Mouse (Mus musculus) embryonic facial prominence, embryonic 11.5 days (tissue): Measurements from ENCODE around the gene Trit1. TPM values are rescaled to one million over a fixed set of nuclear protein-coding genes. Genes with fewer than 3 reads are reported as not detected.
A peak's percentile ranks its signal among the peaks of the same experiment; 100 is the strongest.

ENCODE experiments used
- ATAC-seq: fragments of 200-750 bp; cut with Nextera tagmentation; replicated peaks from 2 replicates; pipeline ENCODE4 v1.8.0; 2017; ENCODE audit warnings: low read depth; ENCODE audit not compliant: insufficient number of reproducible peaks, low FRiP score, low TSS enrichment
- DNase-seq: peaks from one replicate; pipeline ENCODE4 v3.0.0-alpha.2; 2015; ENCODE audit warnings: low spot score
- H3K27ac ChIP-seq: fragments of 300-500 bp; sonication (generic); replicated peaks from 2 replicates; pipeline ENCODE4 v1.5.1; 2014; ENCODE audit warnings: mild to moderate bottlenecking, low read depth, low read length, control low read depth
- H3K27me3 ChIP-seq: fragments of 300-500 bp; sonication (generic); 2 replicates; pipeline ENCODE4 v1.6.1; 2014; ENCODE audit warnings: mild to moderate bottlenecking, low read length, moderate library complexity, mixed read lengths; ENCODE audit not compliant: control insufficient read depth, insufficient read depth
- H3K36me3 ChIP-seq: fragments of 300-500 bp; sonication (generic); replicated peaks from 2 replicates; pipeline ENCODE4 v1.6.1; 2014; ENCODE audit warnings: low read depth, mild to moderate bottlenecking, low read length, moderate library complexity, mixed read lengths; ENCODE audit not compliant: control insufficient read depth, insufficient read depth
- H3K4me1 ChIP-seq: fragments of 300-500 bp; sonication (generic); 2 replicates; pipeline ENCODE4 v1.6.1; 2014; ENCODE audit warnings: low read length, mixed read lengths; ENCODE audit not compliant: control insufficient read depth, insufficient read depth
- H3K4me2 ChIP-seq: fragments of 300-500 bp; sonication (generic); 2 replicates; pipeline ENCODE4 v1.6.1; 2014; ENCODE audit warnings: low read depth, mild to moderate bottlenecking, control low read depth, low read length, moderate library complexity
- H3K4me3 ChIP-seq: fragments of 300-500 bp; sonication (generic); 2 replicates; pipeline ENCODE4 v1.5.1; 2014; ENCODE audit warnings: low read depth, low read length, control low read depth
- H3K9ac ChIP-seq: fragments of 300-500 bp; sonication (generic); replicated peaks from 2 replicates; pipeline ENCODE4 v1.6.1; 2014; ENCODE audit warnings: mild to moderate bottlenecking, control low read depth, low read length
- H3K9me3 ChIP-seq: fragments of 300-500 bp; sonication (generic); replicated peaks from 2 replicates; pipeline ENCODE4 v1.6.1; 2016; ENCODE audit warnings: mild to moderate bottlenecking, low read length, inconsistent platforms, mixed read lengths; ENCODE audit not compliant: control insufficient read depth
- WGBS: fragments of 180-500 bp; shearing (Covaris S2); extraction: QIAGEN DNeasy Blood & Tissue Kit; methylation state at CpG from one replicate; pipeline ENCODE4 v1.1.7; 2014; 5-methylcytosine and 5-hydroxymethylcytosine counted together
- polyA plus RNA-seq: library from polyadenylated mRNA; unstranded; fragments of >200 nt; fragmentation: Nextera tagmentation; extraction: Ambion mirVana; gene quantifications from 2 replicates; pipeline ENCODE4 v1.2.1, GENCODE M21; 2014

The Trit1 gene
- polyA plus RNA-seq, 1 experiment from 2014 or later = 21.9 TPM

GRCm38 (mm10) chr4:123014501-123015282 lies 1.7 kb upstream of the Trit1 start:
- Histone ChIP-seq H3K4me1 (no peaks in the 10 kb centered on the region), H3K9me3 (no peaks in the 10 kb centered on the region), H3K9ac (no peak overlapping the region), H3K36me3 (no peaks in the 10 kb centered on the region), H3K27me3 (no peaks in the 10 kb centered on the region), H3K27ac (no peak overlapping the region), H3K4me3 (no peak overlapping the region), H3K4me2 (no peak overlapping the region)
- peak; percentile 17; the same call in 1 of the 2 replicates for ATAC-seq
- DNase-seq = no peak
- WGBS = 31% methylated on average over 7 of the region's 7 CpGs

DNA sequence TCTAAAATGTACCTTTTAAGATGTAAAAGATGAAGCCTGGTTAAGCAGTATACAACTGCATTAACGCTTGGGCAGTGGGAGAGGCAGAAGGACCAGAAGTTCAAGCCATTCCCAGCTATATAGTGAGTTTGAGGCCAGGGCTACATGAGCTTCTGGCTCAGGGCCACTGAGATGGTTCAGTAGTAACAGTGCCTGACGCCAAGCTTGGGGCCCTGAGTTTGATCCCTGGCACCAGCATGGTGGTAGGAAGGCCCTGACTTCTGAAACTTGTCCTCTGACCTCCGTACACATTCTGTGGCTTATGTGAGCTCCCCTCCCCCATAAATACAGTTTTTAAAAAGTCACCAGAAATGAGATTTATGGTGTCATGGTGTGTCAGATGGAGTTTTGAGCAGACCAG lies 5.2 kb downstream of the Trit1 start:
- Histone ChIP-seq H3K36me3 (no peaks in the 10 kb centered on the region; the same call in none of the 2 replicates), H3K4me3 (no peak overlapping the region), H3K27ac (no peak overlapping the region), H3K9ac (no peak overlapping the region), H3K27me3 (no peaks in the 10 kb centered on the region), H3K4me1 (no peaks in the 10 kb centered on the region), H3K4me2 (no peak overlapping the region), H3K9me3 (no peaks in the 10 kb centered on the region)
- ATAC-seq = no peak
- 97% methylated on average over 3 of the region's 3 CpGs for WGBS
- DNase-seq = no peak

- no peak overlapping the region for H3K4me3 ChIP-seq
- no peak overlapping the region for H3K9ac ChIP-seq
- no peaks in the 10 kb centered on the region; the same call in none of the 2 replicates for H3K36me3 ChIP-seq
- H3K27ac ChIP-seq = no peak overlapping the region
- no peak for ATAC-seq
- no peaks in the 10 kb centered on the region for H3K27me3 ChIP-seq
- no peaks in the 10 kb centered on the region for H3K9me3 ChIP-seq
- H3K4me1 ChIP-seq = no peaks in the 10 kb centered on the region
- H3K4me2 ChIP-seq = no peak overlapping the region
- WGBS = 88% methylated on average over 1 of the region's 1 CpGs
- DNase-seq = no peak
Observed at GRCm38 (mm10) chr4:123022896-123023295, 6.5 kb downstream of the Trit1 start.

- WGBS = 88% methylated on average over 2 of the region's 2 CpGs
- Histone ChIP-seq H3K27me3 (no peaks in the 10 kb centered on the region), H3K4me1 (no peaks in the 10 kb centered on the region), H3K4me2 (no peak overlapping the region), H3K4me3 (no peak overlapping the region), H3K27ac (no peak overlapping the region), H3K9ac (no peak overlapping the region), H3K36me3 (no peaks in the 10 kb centered on the region; the same call in 1 of the 2 replicates), H3K9me3 (no peaks in the 10 kb centered on the region)
- DNase-seq = no peak
- ATAC-seq = no peak
Observed at GRCm38 (mm10) chr4:123025418-123025817, 9.0 kb downstream of the Trit1 start.

DNA sequence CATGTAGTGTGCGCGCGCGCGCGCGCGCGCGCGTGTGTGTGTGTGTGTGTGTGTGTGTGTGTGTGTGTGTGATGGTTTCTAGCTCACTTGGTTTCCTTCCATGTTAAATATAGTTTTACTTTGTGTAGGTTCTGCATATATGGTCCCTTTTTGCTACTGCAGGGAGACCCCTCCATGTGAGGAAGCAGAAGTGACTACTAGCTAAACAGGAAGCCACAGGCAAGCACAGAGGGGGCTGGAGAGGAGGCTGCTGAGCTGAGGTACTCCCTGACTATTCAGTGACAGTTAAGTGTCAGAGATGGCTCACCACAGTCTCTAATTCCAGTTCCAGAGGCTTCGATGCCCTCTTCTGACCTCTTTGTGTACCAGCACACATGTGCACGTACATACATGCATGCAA lies 9.8 kb downstream of the Trit1 start:
- no peak for ATAC-seq
- Histone ChIP-seq H3K9me3 (no peaks in the 10 kb centered on the region), H3K36me3 (no peaks in the 10 kb centered on the region; the same call in 1 of the 2 replicates), H3K4me3 (no peak overlapping the region), H3K4me1 (no peaks in the 10 kb centered on the region), H3K4me2 (no peak overlapping the region), H3K27ac (no peak overlapping the region), H3K9ac (no peak overlapping the region), H3K27me3 (no peaks in the 10 kb centered on the region)
- WGBS = 97% methylated on average over 13 of the region's 13 CpGs
- DNase-seq = no peak

DNA sequence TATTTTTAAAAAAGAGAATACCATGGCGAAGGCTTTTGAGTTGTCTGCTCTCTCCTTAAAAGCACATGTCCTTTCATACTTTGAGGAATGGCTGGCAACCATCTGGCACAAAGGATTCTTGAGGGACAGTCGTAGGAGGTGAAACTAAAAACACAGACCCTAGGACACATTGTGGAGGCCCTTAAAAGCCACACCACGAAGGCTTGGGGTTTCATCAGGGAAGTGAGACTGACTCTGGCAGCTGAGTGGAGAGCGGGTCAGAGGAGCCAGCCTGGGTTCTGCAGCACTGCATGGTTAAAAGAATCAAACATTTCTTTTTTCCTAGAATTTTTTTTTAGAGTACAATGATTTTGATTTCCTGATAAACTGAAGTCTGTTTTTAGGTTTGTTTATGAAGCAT lies 10.2 kb downstream of the Trit1 start:
- 88% methylated on average over 4 of the region's 4 CpGs for WGBS
- DNase-seq = no peak
- no peaks in the 10 kb centered on the region for H3K4me1 ChIP-seq
- H3K4me3 ChIP-seq = no peak overlapping the region
- no peaks in the 10 kb centered on the region for H3K9me3 ChIP-seq
- H3K9ac ChIP-seq = no peak overlapping the region
- H3K27ac ChIP-seq = no peak overlapping the region
- H3K4me2 ChIP-seq = no peak overlapping the region
- ATAC-seq = no peak
- no peaks in the 10 kb centered on the region for H3K27me3 ChIP-seq
- no peaks in the 10 kb centered on the region; the same call in 1 of the 2 replicates for H3K36me3 ChIP-seq

DNA sequence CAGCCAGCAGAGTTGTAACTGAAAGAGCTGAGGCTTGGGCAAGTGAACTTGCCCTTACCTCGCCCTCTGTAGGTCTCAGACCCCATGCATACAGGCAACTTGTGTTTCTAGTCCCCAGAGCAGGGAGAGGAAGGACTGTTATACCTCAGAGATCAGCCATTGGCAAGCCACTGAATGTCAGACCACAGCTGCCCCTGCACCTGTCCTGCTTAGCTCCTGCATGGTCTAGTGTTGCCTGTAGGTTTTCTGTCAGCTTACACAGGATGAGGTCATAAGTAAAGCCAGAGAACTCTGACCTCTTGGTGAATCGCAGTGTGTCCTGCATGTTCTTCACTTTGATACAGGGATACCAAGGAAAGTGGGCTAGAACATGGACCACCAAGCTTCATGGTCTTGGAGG lies 18.4 kb downstream of the Trit1 start:
- Histone ChIP-seq H3K9ac (no peak overlapping the region), H3K9me3 (no peaks in the 10 kb centered on the region), H3K4me1 (no peaks in the 10 kb centered on the region), H3K4me2 (no peak overlapping the region), H3K4me3 (no peak overlapping the region), H3K36me3 (no peaks in the 10 kb centered on the region; the same call in 1 of the 2 replicates), H3K27ac (no peak overlapping the region), H3K27me3 (no peaks in the 10 kb centered on the region)
- no peak for DNase-seq
- no peak for ATAC-seq
- WGBS = 93% methylated on average over 2 of the region's 2 CpGs

GRCm38 (mm10) chr4:123035636-123036035 lies 19.2 kb downstream of the Trit1 start:
- no peak overlapping the region for H3K27ac ChIP-seq
- no peak for ATAC-seq
- no peak overlapping the region for H3K4me2 ChIP-seq
- no peak overlapping the region for H3K4me3 ChIP-seq
- WGBS = 95% methylated on average over 2 of the region's 2 CpGs
- no peaks in the 10 kb centered on the region for H3K9me3 ChIP-seq
- no peaks in the 10 kb centered on the region; the same call in 1 of the 2 replicates for H3K36me3 ChIP-seq
- H3K9ac ChIP-seq = no peak overlapping the region
- no peak for DNase-seq
- no peaks in the 10 kb centered on the region for H3K27me3 ChIP-seq
- H3K4me1 ChIP-seq = no peaks in the 10 kb centered on the region
